Mouse (Mus musculus) kidney, adult 2 months (tissue): Measurements from ENCODE around the gene Ell.

ENCODE experiments used
- CTCF ChIP-seq: fragments of 200-500 bp; conservative IDR thresholded peaks from 2 replicates; pipeline ENCODE4 v1.5.1; 2011; ENCODE audit warnings: low read depth, mild to moderate bottlenecking, control low read depth, low read length, moderate library complexity, mixed read lengths; ENCODE audit not compliant: insufficient read depth, insufficient read length
- POLR2A ChIP-seq: fragments of 200-500 bp; IDR thresholded peaks from one replicate; pipeline ENCODE4 v1.6.1; 2011; ENCODE audit warnings: low read depth, low read length, control low read depth

DNA sequence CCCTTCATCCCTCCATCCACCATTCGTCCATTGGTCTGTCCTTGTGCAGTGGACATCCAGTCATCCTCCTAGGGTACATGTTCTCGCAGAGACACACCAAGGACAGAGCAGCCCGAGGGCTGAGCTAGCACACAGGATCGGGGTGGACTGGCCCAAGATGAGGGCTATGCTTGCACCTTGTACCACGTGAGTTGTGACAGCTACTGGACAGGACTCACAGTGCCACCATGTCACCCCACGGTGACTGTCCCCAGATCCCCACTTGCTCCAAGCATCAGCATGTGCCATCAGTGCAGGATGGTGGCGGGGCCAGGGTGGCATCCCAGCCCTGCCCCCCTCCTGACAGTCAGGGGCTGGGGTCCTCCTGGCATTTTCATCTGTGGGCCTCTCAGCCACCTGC lies 65.3 kb downstream of the Ell start:
- no peak for TF ChIP-seq CTCF
- no peak for TF ChIP-seq POLR2A
